Mouse (Mus musculus) adrenal gland, adult (tissue): ENCODE data around the gene Vmn1r16.
"Not testable (repeated sequence)": the region's sequence is repeated elsewhere in the genome, so short reads cannot be mapped to it uniquely, and the experiment has no call there.

Experiments
- DNase-seq, 2 experiments: peaks; one replicate each; pipeline ENCODE4 v3.0.0; 2022 to 2023; ENCODE audit warnings: low spot score in 1 of 2; ENCODE audit not compliant: inconsistent age in 2 of 2

Gene Vmn1r16

GRCm38 (mm10) chr6:57329394-57329793, at the start of gene Vmn1r16:
TSS of gene Vmn1r16 (minus strand) at chr6:57329494.
- no peak for DNase-seq

GRCm38 (mm10) chr6:57367496-57367895, 38.2 kb upstream of the Vmn1r16 start:
- DNase-seq: no peak

GRCm38 (mm10) chr6:57365866-57366265, 36.6 kb upstream of the Vmn1r16 start:
- DNase-seq: not testable (repeated sequence)

GRCm38 (mm10) chr6:57363627-57364026, 34.3 kb upstream of the Vmn1r16 start, which contains the start of gene Vmn1r17:
TSS of gene Vmn1r17 (minus strand) at chr6:57363727.
- no peak for DNase-seq

GRCm38 (mm10) chr6:57356864-57357263, 27.6 kb upstream of the Vmn1r16 start:
- DNase-seq: no peak

- DNase-seq: no peak
These were observed 3.1 kb downstream of the Vmn1r16 start for GRCm38 (mm10) chr6:57326176-57326575.

GRCm38 (mm10) chr6:57278952-57279351, 50.3 kb downstream of the Vmn1r16 start:
- no peak for DNase-seq

GRCm38 (mm10) chr6:57272517-57272916, 56.8 kb downstream of the Vmn1r16 start:
- DNase-seq: no peak

GRCm38 (mm10) chr6:57271881-57272280, 57.4 kb downstream of the Vmn1r16 start:
- no peak for DNase-seq
